Mouse (Mus musculus) lung, postnatal 0 days (tissue): ENCODE results near the gene Smg9. TPM values are rescaled to one million over a fixed set of nuclear protein-coding genes. Genes with fewer than 3 reads are reported as not detected.

Source experiments
- ATAC-seq: fragments of 200-750 bp; cut with Nextera tagmentation; 2 replicates; pipeline ENCODE4 v1.8.0; 2017; ENCODE audit warnings: moderate library complexity
- DNase-seq: peaks from one replicate; pipeline ENCODE4 v3.0.0-alpha.2; 2016; ENCODE audit warnings: low spot score
- H3K27ac ChIP-seq: fragments of 300-500 bp; sonication (generic); 2 replicates; pipeline ENCODE4 v1.5.1; 2014; ENCODE audit warnings: antibody characterized with exemption, mild to moderate bottlenecking, low read length, mixed read lengths
- H3K27me3 ChIP-seq: fragments of 300-500 bp; sonication (generic); replicated peaks from 2 replicates; pipeline ENCODE4 v1.6.1; 2014; ENCODE audit warnings: low read length, mixed read lengths; ENCODE audit not compliant: insufficient read depth
- H3K36me3 ChIP-seq: fragments of 300-500 bp; sonication (generic); 2 replicates; pipeline ENCODE4 v1.6.1; 2014; ENCODE audit warnings: low read length, mixed read lengths; ENCODE audit not compliant: insufficient read depth
- H3K4me1 ChIP-seq: fragments of 300-500 bp; sonication (generic); 2 replicates; pipeline ENCODE4 v1.6.1; 2014; ENCODE audit warnings: antibody characterized with exemption, low read depth, low read length, mixed read lengths; ENCODE audit not compliant: insufficient read depth
- H3K4me2 ChIP-seq: fragments of 300-500 bp; sonication (generic); replicated peaks from 2 replicates; pipeline ENCODE4 v1.6.1; 2014; ENCODE audit warnings: low read depth, mild to moderate bottlenecking, low read length, moderate library complexity, mixed read lengths
- H3K4me3 ChIP-seq: fragments of 300-500 bp; sonication (generic); 2 replicates; pipeline ENCODE4 v1.5.1; 2014; ENCODE audit warnings: low read depth, low read length
- H3K9ac ChIP-seq: fragments of 300-500 bp; sonication (generic); replicated peaks from 2 replicates; pipeline ENCODE4 v1.6.1; 2014; ENCODE audit warnings: low read depth, mild to moderate bottlenecking
- H3K9me3 ChIP-seq: fragments of 300-500 bp; sonication (generic); 2 replicates; pipeline ENCODE4 v1.6.1; 2016; ENCODE audit warnings: low read length, mixed read lengths
- CTCF ChIP-seq: IDR thresholded peaks from 2 replicates; pipeline ENCODE4 v1.5.1; 2016; ENCODE audit warnings: antibody characterized with exemption, mild to moderate bottlenecking
- EP300 ChIP-seq: IDR thresholded peaks from 2 replicates; pipeline ENCODE4 v1.6.1; 2016; ENCODE audit warnings: antibody characterized with exemption, mild to moderate bottlenecking, control low read depth
- WGBS: fragments of 180-500 bp; shearing (Covaris S2); extraction: QIAGEN DNeasy Blood & Tissue Kit; methylation state at CpG from one replicate; pipeline ENCODE4 v1.1.7; 2014; 5-methylcytosine and 5-hydroxymethylcytosine counted together
- polyA plus RNA-seq: library from polyadenylated mRNA; unstranded; fragments of >200 nt; fragmentation: Nextera tagmentation; extraction: Ambion mirVana; gene quantifications from 2 replicates; pipeline ENCODE4 v1.2.1, GENCODE M21; 2015

Smg9 gene
- polyA plus RNA-seq, 1 experiment from 2014 or later, result 16.4 TPM

DNA sequence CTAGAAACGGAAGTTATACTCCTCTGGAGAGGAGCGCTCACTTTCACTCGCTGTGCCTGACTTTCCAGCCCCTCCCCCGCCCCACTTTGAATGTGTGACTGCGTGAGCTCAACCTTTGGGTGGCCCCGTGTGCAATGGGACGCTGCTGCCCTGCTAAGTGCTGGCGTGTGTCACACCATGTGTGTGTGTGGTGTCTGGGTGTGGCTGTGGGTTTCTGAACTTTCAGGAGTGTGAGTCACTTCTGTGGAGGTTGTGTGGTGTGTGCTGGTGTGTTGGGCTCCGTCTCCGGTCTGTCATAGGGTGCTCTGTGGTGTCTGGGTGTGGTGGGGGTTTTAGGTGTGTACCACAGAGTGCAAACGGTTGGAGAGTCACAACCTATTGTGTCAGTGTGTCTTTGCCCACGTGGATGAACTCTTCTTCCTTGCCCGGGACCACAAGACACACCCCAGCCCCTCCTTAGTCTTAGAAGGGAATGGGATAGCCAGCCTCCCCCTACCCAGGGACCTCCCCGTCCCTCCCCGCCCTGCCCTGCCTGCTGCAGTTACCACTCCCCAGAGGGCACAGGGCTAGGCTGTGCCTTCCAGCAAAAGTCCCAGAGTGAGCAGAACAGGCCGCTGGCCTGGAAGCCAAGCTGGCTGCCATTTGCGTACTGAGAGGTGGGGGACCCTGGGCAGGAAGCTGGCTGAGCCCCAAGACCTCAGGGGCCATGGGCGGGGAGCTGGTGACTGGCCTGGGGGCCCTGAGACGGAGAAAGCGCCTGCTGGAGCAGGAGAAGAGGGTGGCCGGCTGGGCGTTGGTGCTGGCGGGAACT, 29.5 kb upstream of the Smg9 start, which contains the start of gene Kcnn4:
Gene Kcnn4 (plus strand): TSS at position 533 of the 811 bp plus-strand sequence.
- WGBS, result 24% methylated on average over 22 of the region's 23 CpGs
- Histone ChIP-seq H3K27ac (no peak within 1 kb of the TSS), H3K36me3 (no peaks in the 10 kb centered on the region), H3K9me3 (no peaks in the 10 kb centered on the region), H3K4me2 (peak within 1 kb of the TSS; percentile 11; the same call in 1 of the 2 replicates), H3K4me3 (no peak within 1 kb of the TSS), H3K9ac (no peak within 1 kb of the TSS), H3K4me1 (peaks cover 2% of the 10 kb centered on the region; the same call in 1 of the 2 replicates), H3K27me3 (no peaks in the 10 kb centered on the region)
- peak; percentile 48 for DNase-seq
- TF ChIP-seq CTCF (no peak), EP300 (no peak)
- peak; percentile 27 for ATAC-seq

- ATAC-seq, result no peak
Observed at GRCm38 (mm10) chr7:24371012-24371808, 28.2 kb upstream of the Smg9 start.

DNA sequence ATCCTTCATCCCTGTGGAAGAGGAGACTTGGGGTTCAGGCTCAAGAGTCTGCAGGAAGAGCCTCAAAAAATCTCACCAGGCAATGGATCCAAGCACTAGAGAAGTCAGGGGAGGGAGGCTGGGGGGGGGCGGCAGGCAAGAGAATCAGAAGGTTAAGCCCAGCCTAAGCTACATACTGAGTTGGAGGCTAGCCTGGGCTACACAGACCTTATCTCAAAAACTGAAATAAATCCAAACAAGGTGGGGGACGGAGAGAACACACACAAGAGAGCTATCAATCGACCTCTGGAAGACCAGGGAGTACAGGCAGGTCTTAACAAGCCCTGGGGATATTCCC, 27.6 kb upstream of the Smg9 start:
- H3K27ac ChIP-seq, result no peak overlapping the region
- ATAC-seq (no peak), DNase-seq (no peak)
- no peaks in the 10 kb centered on the region for H3K27me3 ChIP-seq
- no peak overlapping the region for H3K4me3 ChIP-seq
- H3K9me3 ChIP-seq, result no peaks in the 10 kb centered on the region
- TF ChIP-seq CTCF (no peak), EP300 (no peak)
- 59% methylated on average over 3 of the region's 3 CpGs for WGBS
- no peak overlapping the region for H3K9ac ChIP-seq
- no peaks in the 10 kb centered on the region for H3K4me1 ChIP-seq
- H3K4me2 ChIP-seq, result no peak overlapping the region
- H3K36me3 ChIP-seq, result no peaks in the 10 kb centered on the region

More at GRCm38 (mm10) chr7:24371012-24371808, 28.2 kb upstream of the Smg9 start:
- no peaks in the 10 kb centered on the region for H3K4me1 ChIP-seq
- H3K36me3 ChIP-seq, result no peaks in the 10 kb centered on the region
- H3K27ac ChIP-seq, result no peak overlapping the region
- H3K9me3 ChIP-seq, result no peaks in the 10 kb centered on the region
- H3K27me3 ChIP-seq, result no peaks in the 10 kb centered on the region
- no peak overlapping the region for H3K4me2 ChIP-seq
- TF ChIP-seq EP300 (no peak), CTCF (no peak)
- 69% methylated on average over 7 of the region's 7 CpGs for WGBS
- no peak overlapping the region for H3K4me3 ChIP-seq
- H3K9ac ChIP-seq, result no peak overlapping the region
- DNase-seq, result no peak

GRCm38 (mm10) chr7:24372300-24372699, 27.1 kb upstream of the Smg9 start:
- Histone ChIP-seq H3K9me3 (no peaks in the 10 kb centered on the region), H3K27me3 (no peaks in the 10 kb centered on the region), H3K4me1 (peaks cover 3% of the 10 kb centered on the region), H3K4me3 (no peak overlapping the region), H3K4me2 (no peak overlapping the region), H3K9ac (no peak overlapping the region), H3K36me3 (no peaks in the 10 kb centered on the region), H3K27ac (no peak overlapping the region)
- ATAC-seq (peak; percentile 77), DNase-seq (peak; percentile 70)
- TF ChIP-seq EP300, result no peak
- no peak for TF ChIP-seq CTCF
- 19% methylated on average over 7 of the region's 11 CpGs for WGBS

DNA sequence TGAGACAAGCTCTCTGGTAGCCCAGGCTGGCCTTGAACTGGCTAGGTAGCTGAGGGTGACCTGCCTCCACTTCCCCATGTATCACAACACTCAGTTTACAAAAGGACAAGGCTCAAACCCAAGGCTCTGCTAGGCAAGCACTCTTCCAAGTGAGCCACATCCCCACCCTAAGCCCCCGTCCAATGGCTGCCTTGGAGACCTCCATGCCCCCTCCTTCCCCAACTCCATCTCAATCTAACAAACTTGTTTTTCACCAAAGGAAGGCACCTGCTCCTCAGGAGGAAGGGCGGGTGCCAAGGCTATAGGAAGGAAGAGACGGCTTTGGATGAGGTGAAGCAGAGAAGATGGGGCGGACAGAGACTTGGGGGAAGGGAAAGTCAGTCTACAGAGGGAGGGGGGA, 26.6 kb upstream of the Smg9 start:
- H3K27me3 ChIP-seq, result no peaks in the 10 kb centered on the region
- no peak overlapping the region for H3K4me3 ChIP-seq
- ATAC-seq, result no peak
- TF ChIP-seq EP300 (no peak), CTCF (no peak)
- H3K27ac ChIP-seq, result no peak overlapping the region
- WGBS, result 37% methylated on average over 4 of the region's 4 CpGs
- H3K9ac ChIP-seq, result no peak overlapping the region
- H3K4me2 ChIP-seq, result no peak overlapping the region
- peaks cover 5% of the 10 kb centered on the region for H3K4me1 ChIP-seq
- no peak for DNase-seq
- H3K9me3 ChIP-seq, result no peaks in the 10 kb centered on the region
- H3K36me3 ChIP-seq, result no peaks in the 10 kb centered on the region
